In the genomic region with DNA sequence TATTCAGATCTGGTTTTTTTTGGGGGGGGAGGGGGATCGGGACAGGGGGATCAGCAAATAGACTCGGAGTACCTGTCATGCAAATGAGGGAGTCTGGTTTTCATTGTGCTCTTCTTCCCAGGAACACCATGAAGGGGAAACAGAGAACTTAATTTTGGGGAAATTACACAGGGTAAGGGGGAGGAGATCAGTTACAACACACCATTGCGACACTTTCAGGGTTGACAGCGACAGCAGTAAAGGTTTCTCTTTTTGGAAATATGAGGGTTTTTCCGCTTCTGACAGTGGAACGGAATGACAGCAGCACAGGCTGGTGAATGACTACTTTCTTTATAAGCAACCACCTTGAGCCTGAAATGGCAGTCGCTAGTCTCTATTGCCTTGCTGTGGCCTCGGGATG, we compare ENCODE assay signal across 28 mouse cellular contexts. TPM values are rescaled to one million over a fixed set of nuclear protein-coding genes. Genes with fewer than 3 reads are reported as not detected.
A peak's percentile ranks its signal among the peaks of the same experiment; 100 is the strongest.
DNase-seq lines count a peak whose midpoint lies in the region; ATAC-seq and TF ChIP-seq lines count a peak whose summit lies in the region.
"Had no signal": no experiment of that assay in that cellular context is flagged by ENCODE, and none has a peak within 500 bp of the region (broad histone marks: within the 10 kb centered on the region; RNA-seq: fewer than 3 reads in every experiment).

No protein-coding gene starts in this region.

- H3K4me1 ChIP-seq in liver, embryonic 14.5 days (replicated peaks; ENCODE audit: control insufficient read depth in 2 of 2, insufficient read depth in 2 of 2, low read length in 1 of 2): peaks cover 0 to 2% of the 10 kb centered on the region in 2 experiments; a peak in 1 of 4 replicates
- H3K4me1 ChIP-seq in liver, embryonic 11.5 days (replicated peaks; ENCODE audit: control insufficient read depth, insufficient read depth, low read length): no peaks in the 10 kb centered on the region
- H3K4me1 ChIP-seq in intestine, postnatal 0 days (replicated peaks; ENCODE audit: control insufficient read depth, insufficient read depth, low read length): no peaks in the 10 kb centered on the region
- H3K4me1 ChIP-seq: embryonic facial prominence, embryonic 15.5 days; heart, embryonic 12.5 days; hindbrain, embryonic 13.5 days had no signal

- DNase-seq in liver, embryonic 14.5 days (ENCODE audit: low read depth in 3 of 3, low spot score in 3 of 3): no peak
- no peak for DNase-seq in liver, embryonic 11.5 days (ENCODE audit: low spot score)
- peak; percentile 8 for DNase-seq in lung, postnatal 14 days
- DNase-seq in left cerebral cortex, adult 8-10 months (ENCODE audit: low spot score in 2 of 2): no peak
- DNase-seq in gastrocnemius, postnatal 25 days: no peak
- DNase-seq: adrenal gland, postnatal 36 days; cerebellum, adult 9-11 months; kidney, adult 9 months; kidney, postnatal 36 days; left cerebral cortex, postnatal 4 days; retina, postnatal 1 day; thymus, postnatal 4 days had no signal

- 49% methylated on average over 8 of the region's 8 CpGs for WGBS in liver, embryonic 14.5 days (ENCODE audit: insufficient replicate concordance)
- WGBS in liver, embryonic 11.5 days: 61% methylated on average over 8 of the region's 8 CpGs
- WGBS in intestine, postnatal 0 days: 74% methylated on average over 8 of the region's 8 CpGs

- peak overlapping the region; percentile 41; the same call in 1 of the 2 replicates for H3K4me2 ChIP-seq in liver, embryonic 14.5 days (ENCODE audit: low read depth)
- no peak overlapping the region for H3K4me2 ChIP-seq in liver, embryonic 11.5 days
- H3K4me2 ChIP-seq in intestine, postnatal 0 days (replicated peaks; ENCODE audit: low read depth): no peak overlapping the region
- H3K4me2 ChIP-seq: embryonic facial prominence, embryonic 15.5 days; heart, embryonic 12.5 days; hindbrain, embryonic 13.5 days had no signal

- no peak for TF ChIP-seq CTCF in liver, embryonic 14.5 days (IDR thresholded peaks at IDR 0.05; ENCODE audit: low read depth)
- no peak for TF ChIP-seq CTCF in intestine, postnatal 0 days (IDR thresholded peaks at IDR 0.05; ENCODE audit: low read depth)

- no peak overlapping the region for H3K27ac ChIP-seq in liver, embryonic 14.5 days
- H3K27ac ChIP-seq in liver, embryonic 11.5 days (ENCODE audit: low read depth, low read length): no peak overlapping the region
- no peak overlapping the region for H3K27ac ChIP-seq in intestine, postnatal 0 days (ENCODE audit: low read depth, low read length)
- H3K27ac ChIP-seq: embryonic facial prominence, embryonic 15.5 days; hindbrain, embryonic 13.5 days had no signal

- no peak for TF ChIP-seq EP300 in liver, embryonic 14.5 days (IDR thresholded peaks at IDR 0.05; ENCODE audit: low read depth)

- H3K9me3 ChIP-seq in liver, embryonic 14.5 days (ENCODE audit: control insufficient read depth, low read length): no peaks in the 10 kb centered on the region
- H3K9me3 ChIP-seq in liver, embryonic 11.5 days (ENCODE audit: control insufficient read depth, low read length): no peaks in the 10 kb centered on the region
- H3K9me3 ChIP-seq in intestine, postnatal 0 days (ENCODE audit: control insufficient read depth): no peaks in the 10 kb centered on the region
- H3K9me3 ChIP-seq: embryonic facial prominence, embryonic 15.5 days; heart, embryonic 12.5 days; hindbrain, embryonic 13.5 days had no signal

- H3K27me3 ChIP-seq in liver, embryonic 14.5 days (ENCODE audit: control insufficient read depth, insufficient read depth, low read length): no peaks in the 10 kb centered on the region
- no peaks in the 10 kb centered on the region for H3K27me3 ChIP-seq in liver, embryonic 11.5 days (replicated peaks; ENCODE audit: control insufficient read depth, insufficient read depth, low read length)
- no peaks in the 10 kb centered on the region for H3K27me3 ChIP-seq in intestine, postnatal 0 days (replicated peaks; ENCODE audit: control insufficient read depth, insufficient read depth, low read length)
- H3K27me3 ChIP-seq: embryonic facial prominence, embryonic 15.5 days; heart, embryonic 12.5 days; hindbrain, embryonic 13.5 days; Patski had no signal

- H3K36me3 ChIP-seq in liver, embryonic 14.5 days (replicated peaks; ENCODE audit: control insufficient read depth, insufficient read depth, low read depth): no peaks in the 10 kb centered on the region
- H3K36me3 ChIP-seq in liver, embryonic 11.5 days (ENCODE audit: control insufficient read depth, insufficient read depth, low read length): no peaks in the 10 kb centered on the region
- H3K36me3 ChIP-seq in intestine, postnatal 0 days (ENCODE audit: control insufficient read depth, insufficient read depth): no peaks in the 10 kb centered on the region
- H3K36me3 ChIP-seq: embryonic facial prominence, embryonic 15.5 days; heart, embryonic 12.5 days; hindbrain, embryonic 13.5 days had no signal

- H3K9ac ChIP-seq in liver, embryonic 14.5 days (replicated peaks): no peak overlapping the region
- H3K9ac ChIP-seq in liver, embryonic 11.5 days (ENCODE audit: low read depth, low read length): no peak overlapping the region
- no peak overlapping the region for H3K9ac ChIP-seq in intestine, postnatal 0 days (ENCODE audit: low read depth, low read length)
- H3K9ac ChIP-seq: embryonic facial prominence, embryonic 15.5 days; heart, embryonic 12.5 days; hindbrain, embryonic 13.5 days had no signal

- peak; percentile 48; the same call in 1 of the 2 replicates for ATAC-seq in liver, embryonic 14.5 days (ENCODE audit: insufficient read depth)
- no peak for ATAC-seq in liver, embryonic 11.5 days (replicated peaks; ENCODE audit: low FRiP score)
- peak; percentile 74 for ATAC-seq in common myeloid progenitor, adult 5-6 weeks (replicated peaks; ENCODE audit: low read depth, poor library complexity, severe bottlenecking)
- peak; percentile 82 for ATAC-seq in monocyte, adult 5-6 weeks (replicated peaks; ENCODE audit: insufficient number of reproducible peaks, low FRiP score, low TSS enrichment, poor library complexity, severe bottlenecking)
- ATAC-seq in intestine, postnatal 0 days: no peak
- ATAC-seq: forebrain, embryonic 16.5 days; inflammation-experienced regulatory T-cells, adult 6 months; midbrain, embryonic 16.5 days; Patski had no signal

- 0 out of 4 replicates have a peak overlapping the region, but pooled peaks of 1 of the 2 experiments have one; percentile 10 for H3K4me3 ChIP-seq in liver, embryonic 14.5 days (ENCODE audit: insufficient read depth in 1 of 2, low read depth in 2 of 2, low read length in 2 of 2)
- H3K4me3 ChIP-seq in liver, embryonic 11.5 days (ENCODE audit: low read depth, low read length): no peak overlapping the region
- H3K4me3 ChIP-seq in intestine, postnatal 0 days (ENCODE audit: low read depth, low read length): no peak overlapping the region
- H3K4me3 ChIP-seq: embryonic facial prominence, embryonic 15.5 days; heart, embryonic 12.5 days; hindbrain, embryonic 13.5 days had no signal

RNA-seq across cellular contexts. Expression of gene Il1rn, which starts 8.4 kb away (rescaled TPM):
- polyA plus RNA-seq in liver, embryonic 14.5 days (2012; rRNA removed): 3.7 and 4.8 TPM in 2 replicates
- 6.3 and 6.4 TPM in 2 replicates for polyA plus RNA-seq in liver, embryonic 14.5 days (2014; fragmentation: Nextera tagmentation; extraction: Ambion mirVana)
- polyA plus RNA-seq in liver, embryonic 11.5 days (2014; fragmentation: Nextera tagmentation; extraction: Ambion mirVana): 0.17 and 0.34 TPM in 2 replicates
- total RNA-seq in common myeloid progenitor, adult 5-6 weeks (2017): 0.41 TPM in 1 of 2 replicates, not detected in the other
- total RNA-seq in monocyte, adult 5-6 weeks (2017): 5.8 to 12.4 TPM (median 8.9 TPM) in 3 replicates
- polyA plus RNA-seq in intestine, postnatal 0 days (2015; fragmentation: Nextera tagmentation; extraction: Ambion mirVana): 0.23 and 0.51 TPM in 2 replicates
- total RNA-seq in left cerebral cortex, adult 8-10 months (2022): not detected
- total RNA-seq in gastrocnemius, postnatal 25 days (2021): not detected
- total RNA-seq: ES-E14; heart, postnatal 25 days; left cerebral cortex, adult 18-20 months; left cerebral cortex, postnatal 4 days; megakaryocyte-erythroid progenitor cell, adult 5-6 weeks had no signal
- polyA plus RNA-seq: forebrain, embryonic 16.5 days; midbrain, embryonic 16.5 days; testis, adult 2 months had no signal

RNA-seq across cellular contexts. Expression of gene Psd4, which starts 22.3 kb away (rescaled TPM):
- polyA plus RNA-seq in liver, embryonic 14.5 days (2012; rRNA removed): 5.8 and 7.5 TPM in 2 replicates
- polyA plus RNA-seq in liver, embryonic 14.5 days (2014; fragmentation: Nextera tagmentation; extraction: Ambion mirVana): 5.0 and 6.0 TPM in 2 replicates
- 13.1 and 17.3 TPM in 2 replicates for polyA plus RNA-seq in liver, embryonic 11.5 days (2014; fragmentation: Nextera tagmentation; extraction: Ambion mirVana)
- 58.1 and 59.1 TPM in 2 replicates for total RNA-seq in common myeloid progenitor, adult 5-6 weeks (2017)
- 70.8 to 164 TPM (median 139 TPM) in 3 replicates for total RNA-seq in monocyte, adult 5-6 weeks (2017)
- 5.2 and 5.4 TPM in 2 replicates for polyA plus RNA-seq in intestine, postnatal 0 days (2015; fragmentation: Nextera tagmentation; extraction: Ambion mirVana)
- total RNA-seq in left cerebral cortex, adult 8-10 months (2022): 1 to 10 TPM in 3 of 4 experiments, under 1 TPM in 1; 0.95 to 3.3 (median 1.8) TPM
- total RNA-seq in gastrocnemius, postnatal 25 days (2021): under 1 TPM; 0.13 to 0.49 TPM

RNA-seq across cellular contexts. Expression of gene Il1f10, which starts 54.1 kb away (rescaled TPM):
- polyA plus RNA-seq in liver, embryonic 14.5 days (2012; rRNA removed): not detected in 2 replicates
- polyA plus RNA-seq in liver, embryonic 14.5 days (2014; fragmentation: Nextera tagmentation; extraction: Ambion mirVana): not detected in 2 replicates
- not detected in 2 replicates for polyA plus RNA-seq in liver, embryonic 11.5 days (2014; fragmentation: Nextera tagmentation; extraction: Ambion mirVana)
- total RNA-seq in common myeloid progenitor, adult 5-6 weeks (2017): not detected in 2 replicates
- total RNA-seq in monocyte, adult 5-6 weeks (2017): not detected in 3 replicates
- polyA plus RNA-seq in intestine, postnatal 0 days (2015; fragmentation: Nextera tagmentation; extraction: Ambion mirVana): not detected in 2 replicates
- total RNA-seq in left cerebral cortex, adult 8-10 months (2022): not detected
- not detected for total RNA-seq in gastrocnemius, postnatal 25 days (2021)
- total RNA-seq: adrenal gland, postnatal 36 days; ES-E14; heart, postnatal 25 days; left cerebral cortex, adult 18-20 months; left cerebral cortex, postnatal 4 days; megakaryocyte-erythroid progenitor cell, adult 5-6 weeks had no signal
- polyA plus RNA-seq: forebrain, embryonic 16.5 days; gonadal fat pad, adult 2 months; heart, embryonic 12.5 days; hindbrain, embryonic 13.5 days; inflammation-experienced regulatory T-cells, adult 6 months; midbrain, embryonic 16.5 days; Patski; testis, adult 2 months had no signal

Comparison
In these comparisons a context has a peak if more than half of its experiments do, and no peak if none do; other contexts are left out.
1. ATAC-seq: peak in liver, embryonic 14.5 days (single experiment), common myeloid progenitor, adult 5-6 weeks (single experiment) and monocyte, adult 5-6 weeks (single experiment); none in liver, embryonic 11.5 days (single experiment) and intestine, postnatal 0 days (single experiment).
2. RNA of gene Psd4, which starts 22.3 kb away (total RNA-seq): 70.8 to 164 TPM in monocyte, adult 5-6 weeks and 58.1 to 59.1 TPM in common myeloid progenitor, adult 5-6 weeks; 0.95 to 3.3 TPM in left cerebral cortex, adult 8-10 months and 0.13 to 0.49 TPM in gastrocnemius, postnatal 25 days; every median in the first group is over 10 times any median in the second.